Mouse (Mus musculus) left cerebral cortex, adult 11 months (tissue): Measurements from ENCODE around the gene Wasl.

Experiments used
- DNase-seq: peaks from one replicate; pipeline ENCODE4 v3.0.0; 2022; ENCODE audit warnings: low spot score

Wasl gene

GRCm38 (mm10) chr6:24604289-24604688 lies 60.5 kb downstream of the Wasl start:
- DNase-seq, result no peak

- DNase-seq, result no peak
These were observed 61.8 kb downstream of the Wasl start for GRCm38 (mm10) chr6:24602993-24603392.

GRCm38 (mm10) chr6:24602351-24602750 lies 62.5 kb downstream of the Wasl start:
- no peak for DNase-seq

GRCm38 (mm10) chr6:24601668-24602067 lies 63.1 kb downstream of the Wasl start:
- DNase-seq, result no peak

GRCm38 (mm10) chr6:24600726-24601125 lies 64.1 kb downstream of the Wasl start:
- no peak for DNase-seq

GRCm38 (mm10) chr6:24600134-24600533 lies 64.7 kb downstream of the Wasl start:
- no peak for DNase-seq

- DNase-seq, result no peak
These were observed 65.2 kb downstream of the Wasl start for GRCm38 (mm10) chr6:24599639-24600038.

- DNase-seq, result no peak
These were observed 65.6 kb downstream of the Wasl start for GRCm38 (mm10) chr6:24599179-24599578.

GRCm38 (mm10) chr6:24597500-24597899 lies 67.3 kb downstream of the Wasl start, which contains the start of gene Lmod2:
Lmod2 (plus strand) TSS chr6:24597762.
- no peak for DNase-seq

- no peak for DNase-seq
These were observed 73.1 kb downstream of the Wasl start for GRCm38 (mm10) chr6:24591525-24592218.

GRCm38 (mm10) chr6:24590282-24590681 lies 74.5 kb downstream of the Wasl start:
- no peak for DNase-seq

- no peak for DNase-seq
These were observed 77.9 kb downstream of the Wasl start for GRCm38 (mm10) chr6:24586885-24587284.

GRCm38 (mm10) chr6:24585431-24586310 lies 79.1 kb downstream of the Wasl start:
- DNase-seq, result no peak

GRCm38 (mm10) chr6:24583456-24583855 lies 81.4 kb downstream of the Wasl start:
- no peak for DNase-seq

- DNase-seq, result no peak
These were observed 91.5 kb downstream of the Wasl start for GRCm38 (mm10) chr6:24573319-24573718.

- DNase-seq, result no peak
These were observed 92.4 kb downstream of the Wasl start for GRCm38 (mm10) chr6:24572431-24572830.

- DNase-seq, result no peak
These were observed 93.7 kb downstream of the Wasl start for GRCm38 (mm10) chr6:24571126-24571525.

- no peak for DNase-seq
These were observed 94.5 kb downstream of the Wasl start for GRCm38 (mm10) chr6:24570278-24570677.

GRCm38 (mm10) chr6:24569711-24570110 lies 95.1 kb downstream of the Wasl start:
- no peak for DNase-seq

GRCm38 (mm10) chr6:24568963-24569362 lies 95.8 kb downstream of the Wasl start:
- no peak for DNase-seq

- no peak for DNase-seq
These were observed 99.9 kb downstream of the Wasl start for GRCm38 (mm10) chr6:24564886-24565285.

- no peak for DNase-seq
These were observed 100.7 kb downstream of the Wasl start for GRCm38 (mm10) chr6:24564081-24564480.
